Mouse (Mus musculus) embryonic fibroblast, embryonic 13.5 days (primary cell): ENCODE data around the gene Sfmbt1.
A peak's percentile ranks its signal among the peaks of the same experiment; 100 is the strongest.

ENCODE experiments used
- CTCF ChIP-seq: IDR thresholded peaks from 2 replicates; pipeline ENCODE4 v1.5.1; 2011; ENCODE audit warnings: mild to moderate bottlenecking, control low read depth, low read length, moderate library complexity, borderline replicate concordance; ENCODE audit not compliant: insufficient read depth
- POLR2A ChIP-seq: IDR thresholded peaks from 2 replicates; pipeline ENCODE4 v1.6.1; 2011; ENCODE audit warnings: low read depth, mild to moderate bottlenecking, control low read depth, low read length, moderate library complexity

- TF ChIP-seq CTCF = no peak
- TF ChIP-seq POLR2A = peak; percentile 36; the same call in 1 of the 2 replicates
These were observed 1.7 kb downstream of the Sfmbt1 start for GRCm38 (mm10) chr14:30716051-30716952.
